Mouse (Mus musculus) kidney, postnatal 4 days (tissue): ENCODE measurements at regions not wholly inside any gene's neighbourhood (a gene's known extent, or its start where the extent isn't known, plus 50 kb on each side); places are given as distances from the start of the nearest gene placed in this dataset.

ENCODE experiments used
- DNase-seq, 2 experiments: peaks; one replicate each; pipeline ENCODE4 v3.0.0; 2021; ENCODE audit warnings: mixed read lengths in 2 of 2

GRCm38 (mm10) chr1:10771793-10772192 is 642.1 kb upstream of the A830018L16Rik start:
- DNase-seq: no peak

- DNase-seq: no peak
These were observed 619.7 kb upstream of the A830018L16Rik start for GRCm38 (mm10) chr1:10794074-10794783.

GRCm38 (mm10) chr1:10835653-10836415 is 578.1 kb upstream of the A830018L16Rik start:
- DNase-seq: peak; percentile 23 to 39

GRCm38 (mm10) chr1:10837180-10837579 is 576.7 kb upstream of the A830018L16Rik start:
- DNase-seq: peak; percentile 3 to 9

GRCm38 (mm10) chr1:10852934-10853333 is 561.0 kb upstream of the A830018L16Rik start:
- no peak for DNase-seq

- no peak for DNase-seq
These were observed 559.4 kb upstream of the A830018L16Rik start for GRCm38 (mm10) chr1:10854495-10854894.

GRCm38 (mm10) chr1:10871163-10871853 is 542.6 kb upstream of the A830018L16Rik start:
- no peak for DNase-seq

GRCm38 (mm10) chr1:10872266-10872665 is 541.6 kb upstream of the A830018L16Rik start:
- no peak for DNase-seq

- no peak for DNase-seq
These were observed 541.2 kb upstream of the A830018L16Rik start for GRCm38 (mm10) chr1:10872726-10873125.

- peak; percentile 37 to 56 for DNase-seq
These were observed 536.3 kb upstream of the A830018L16Rik start for GRCm38 (mm10) chr1:10877391-10878170.

- no peak for DNase-seq
These were observed 535.6 kb upstream of the A830018L16Rik start for GRCm38 (mm10) chr1:10878221-10878760.

GRCm38 (mm10) chr1:10880026-10880727 is 533.7 kb upstream of the A830018L16Rik start:
- DNase-seq: peak in 1 of 2 experiments; percentile 12

GRCm38 (mm10) chr1:10898806-10899205 is 515.1 kb upstream of the A830018L16Rik start:
- DNase-seq: no peak

- DNase-seq: no peak
These were observed 511.2 kb upstream of the A830018L16Rik start for GRCm38 (mm10) chr1:10902721-10903120.

GRCm38 (mm10) chr1:10919958-10920357 is 493.9 kb upstream of the A830018L16Rik start:
- DNase-seq: no peak

GRCm38 (mm10) chr1:10932378-10933077 is 481.4 kb upstream of the A830018L16Rik start:
- DNase-seq: no peak

GRCm38 (mm10) chr1:10933206-10933605 is 480.7 kb upstream of the A830018L16Rik start:
- DNase-seq: no peak

GRCm38 (mm10) chr1:10938436-10938835 is 475.5 kb upstream of the A830018L16Rik start:
- no peak for DNase-seq

GRCm38 (mm10) chr1:10940326-10940725 is 473.6 kb upstream of the A830018L16Rik start:
- no peak for DNase-seq

GRCm38 (mm10) chr1:10942979-10943378 is 470.9 kb upstream of the A830018L16Rik start:
- DNase-seq: peak in 1 of 2 experiments; percentile 4
